Mouse (Mus musculus) liver, embryonic 14.5 days (tissue): ENCODE measurements around the gene Tmem94.

Source experiments
- CTCF ChIP-seq: IDR thresholded peaks from 2 replicates; pipeline ENCODE4 v1.5.1; 2016; ENCODE audit warnings: antibody characterized with exemption, low read depth, control low read depth
- EP300 ChIP-seq: IDR thresholded peaks from 2 replicates; pipeline ENCODE4 v1.6.1; 2016; ENCODE audit warnings: antibody characterized with exemption, low read depth

DNA sequence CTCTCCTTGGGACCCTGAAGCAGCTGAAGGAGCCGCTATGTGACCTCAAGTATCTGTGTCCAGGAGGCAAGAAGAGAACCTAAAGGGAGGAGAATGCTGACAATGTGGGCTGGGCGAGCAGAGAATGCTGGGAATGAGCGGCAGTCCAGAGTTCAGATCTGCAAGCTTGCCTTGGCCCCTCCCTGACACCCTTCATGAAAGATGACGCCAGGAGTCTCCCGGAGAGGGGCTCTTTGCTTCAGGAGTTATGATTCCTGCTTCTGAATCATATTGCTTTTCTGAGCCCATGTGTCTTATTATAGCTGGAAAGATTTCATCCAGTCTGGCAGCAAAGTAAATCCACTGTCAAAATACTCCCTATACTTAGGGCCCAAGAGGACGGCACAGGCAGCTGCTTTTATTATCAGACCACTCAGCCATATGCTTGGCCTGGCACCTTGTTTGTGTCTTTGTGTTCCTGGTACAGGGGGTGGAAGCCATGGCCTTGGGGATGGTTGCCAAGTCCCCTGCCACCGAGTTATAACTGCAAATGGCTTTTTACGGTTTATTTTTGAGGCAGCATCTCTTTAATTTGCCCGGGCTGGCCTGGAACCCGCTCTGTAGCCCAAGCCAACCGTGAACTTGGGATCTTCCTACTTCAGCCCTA is 31.1 kb upstream of the Tmem94 start:
- TF ChIP-seq CTCF (no peak), EP300 (no peak)
